Mouse (Mus musculus) neural tube, embryonic 11.5 days (tissue): ENCODE data around the gene Gcn1l1. TPM values are rescaled to one million over a fixed set of nuclear protein-coding genes. Genes with fewer than 3 reads are reported as not detected.
A peak's percentile ranks its signal among the peaks of the same experiment; 100 is the strongest.

Experiments used
- ATAC-seq: fragments of 200-750 bp; cut with Nextera tagmentation; 2 replicates; pipeline ENCODE4 v1.8.0; 2017; ENCODE audit warnings: moderate number of reproducible peaks, mild to moderate bottlenecking, moderate TSS enrichment, moderate library complexity; ENCODE audit not compliant: insufficient read depth, low FRiP score, low TSS enrichment
- DNase-seq: peaks from one replicate; pipeline ENCODE4 v3.0.0-alpha.2; 2015; ENCODE audit warnings: low spot score
- H3K27ac ChIP-seq: fragments of 300-500 bp; sonication (generic); 2 replicates; pipeline ENCODE4 v1.5.1; 2014; ENCODE audit warnings: low read depth, mild to moderate bottlenecking, low read length
- H3K27me3 ChIP-seq: fragments of 300-500 bp; sonication (generic); 2 replicates; pipeline ENCODE4 v1.6.1; 2014; ENCODE audit warnings: mild to moderate bottlenecking, low read length, mixed read lengths; ENCODE audit not compliant: control insufficient read depth, insufficient read depth
- H3K36me3 ChIP-seq: fragments of 300-500 bp; sonication (generic); 2 replicates; pipeline ENCODE4 v1.6.1; 2014; ENCODE audit warnings: mild to moderate bottlenecking, low read length, moderate library complexity, mixed read lengths; ENCODE audit not compliant: control insufficient read depth, insufficient read depth
- H3K4me1 ChIP-seq: fragments of 300-500 bp; sonication (generic); 2 replicates; pipeline ENCODE4 v1.6.1; 2014; ENCODE audit warnings: low read length, mixed read lengths; ENCODE audit not compliant: control insufficient read depth, insufficient read depth
- H3K4me2 ChIP-seq: fragments of 300-500 bp; sonication (generic); 2 replicates; pipeline ENCODE4 v1.6.1; 2014; ENCODE audit warnings: low read depth, mild to moderate bottlenecking, moderate library complexity
- H3K4me3 ChIP-seq: fragments of 300-500 bp; sonication (generic); 2 replicates; pipeline ENCODE4 v1.5.1; 2014; ENCODE audit warnings: low read depth, low read length
- H3K9ac ChIP-seq: fragments of 300-500 bp; sonication (generic); 2 replicates; pipeline ENCODE4 v1.6.1; 2014; ENCODE audit warnings: mild to moderate bottlenecking, low read length
- H3K9me3 ChIP-seq: fragments of 300-500 bp; sonication (generic); 2 replicates; pipeline ENCODE4 v1.6.1; 2016; ENCODE audit warnings: low read length; ENCODE audit not compliant: control insufficient read depth
- WGBS: fragments of 180-500 bp; shearing (Covaris S2); extraction: QIAGEN DNeasy Blood & Tissue Kit; methylation state at CpG from one replicate; pipeline ENCODE4 v1.1.7; 2014; 5-methylcytosine and 5-hydroxymethylcytosine counted together
- polyA plus RNA-seq: library from polyadenylated mRNA; unstranded; fragments of >200 nt; fragmentation: Nextera tagmentation; extraction: Ambion mirVana; gene quantifications from 2 replicates; pipeline ENCODE4 v1.2.1, GENCODE M21; 2014

Gene Gcn1l1
- polyA plus RNA-seq, 1 experiment from 2014 or later = 38.6 TPM

GRCm38 (mm10) chr5:115560336-115560905, 4.6 kb upstream of the Gcn1l1 start:
- ATAC-seq (no peak), DNase-seq (no peak)
- WGBS = 35% methylated on average over 13 of the region's 13 CpGs
- Histone ChIP-seq H3K9ac (peak overlapping the region; percentile 95), H3K4me1 (peaks cover 3% of the 10 kb centered on the region; the same call in 1 of the 2 replicates), H3K4me3 (peak overlapping the region; percentile 93), H3K4me2 (peak overlapping the region; percentile 77), H3K36me3 (peaks cover 15% of the 10 kb centered on the region), H3K27ac (no peak overlapping the region), H3K9me3 (no peaks in the 10 kb centered on the region), H3K27me3 (no peaks in the 10 kb centered on the region)

GRCm38 (mm10) chr5:115563771-115564585, 1.1 kb upstream of the Gcn1l1 start:
- Histone ChIP-seq H3K4me2 (no peak overlapping the region), H3K36me3 (peaks cover 15% of the 10 kb centered on the region), H3K4me1 (peaks cover 10% of the 10 kb centered on the region; the same call in 1 of the 2 replicates), H3K9ac (no peak overlapping the region; the same call in 1 of the 2 replicates), H3K27me3 (no peaks in the 10 kb centered on the region), H3K4me3 (no peak overlapping the region), H3K9me3 (no peaks in the 10 kb centered on the region), H3K27ac (no peak overlapping the region)
- DNase-seq = no peak
- ATAC-seq = no peak
- WGBS = 42% methylated on average over 5 of the region's 5 CpGs

- Histone ChIP-seq H3K27me3 (no peaks in the 10 kb centered on the region), H3K4me1 (peaks cover 7% of the 10 kb centered on the region; the same call in 1 of the 2 replicates), H3K4me2 (peak overlapping the region; percentile 84), H3K4me3 (peak overlapping the region; percentile 88), H3K9ac (peak overlapping the region; percentile 95), H3K27ac (peak overlapping the region; percentile 39; the same call in 1 of the 2 replicates), H3K36me3 (peaks cover 15% of the 10 kb centered on the region), H3K9me3 (no peaks in the 10 kb centered on the region)
- ATAC-seq (peak; percentile 25; the same call in 1 of the 2 replicates), DNase-seq (no peak)
- WGBS = under 1% methylated on average over 39 of the region's 46 CpGs
Observed at GRCm38 (mm10) chr5:115565403-115565802, 349 bp downstream of the Gcn1l1 start.

GRCm38 (mm10) chr5:115568681-115569080, 3.6 kb downstream of the Gcn1l1 start:
- Histone ChIP-seq H3K9me3 (no peaks in the 10 kb centered on the region), H3K9ac (no peak overlapping the region), H3K36me3 (peaks cover 4% of the 10 kb centered on the region; the same call in 1 of the 2 replicates), H3K4me3 (no peak overlapping the region), H3K4me1 (peaks cover 6% of the 10 kb centered on the region; the same call in 1 of the 2 replicates), H3K27ac (0 out of 2 replicates have a peak overlapping the region, but pooled peaks have one; percentile 0), H3K27me3 (no peaks in the 10 kb centered on the region), H3K4me2 (no peak overlapping the region)
- WGBS = 55% methylated on average over 10 of the region's 10 CpGs
- ATAC-seq (no peak), DNase-seq (no peak)

GRCm38 (mm10) chr5:115569308-115569707, 4.3 kb downstream of the Gcn1l1 start:
- 75% methylated on average over 11 of the region's 11 CpGs for WGBS
- Histone ChIP-seq H3K9ac (no peak overlapping the region), H3K4me2 (no peak overlapping the region), H3K27ac (0 out of 2 replicates have a peak overlapping the region, but pooled peaks have one; percentile 27), H3K36me3 (peaks cover 5% of the 10 kb centered on the region), H3K4me1 (peaks cover 6% of the 10 kb centered on the region; the same call in 1 of the 2 replicates), H3K4me3 (no peak overlapping the region), H3K9me3 (no peaks in the 10 kb centered on the region), H3K27me3 (no peaks in the 10 kb centered on the region)
- ATAC-seq = no peak
- no peak for DNase-seq

- Histone ChIP-seq H3K9ac (no peak overlapping the region), H3K36me3 (peaks cover 6% of the 10 kb centered on the region), H3K9me3 (no peaks in the 10 kb centered on the region), H3K27ac (0 out of 2 replicates have a peak overlapping the region, but pooled peaks have one; percentile 27), H3K4me3 (no peak overlapping the region), H3K4me1 (peaks cover 6% of the 10 kb centered on the region; the same call in 1 of the 2 replicates), H3K4me2 (no peak overlapping the region), H3K27me3 (no peaks in the 10 kb centered on the region)
- 90% methylated on average over 4 of the region's 4 CpGs for WGBS
- no peak for DNase-seq
- no peak for ATAC-seq
Observed at GRCm38 (mm10) chr5:115569721-115570120, 4.7 kb downstream of the Gcn1l1 start.

DNA sequence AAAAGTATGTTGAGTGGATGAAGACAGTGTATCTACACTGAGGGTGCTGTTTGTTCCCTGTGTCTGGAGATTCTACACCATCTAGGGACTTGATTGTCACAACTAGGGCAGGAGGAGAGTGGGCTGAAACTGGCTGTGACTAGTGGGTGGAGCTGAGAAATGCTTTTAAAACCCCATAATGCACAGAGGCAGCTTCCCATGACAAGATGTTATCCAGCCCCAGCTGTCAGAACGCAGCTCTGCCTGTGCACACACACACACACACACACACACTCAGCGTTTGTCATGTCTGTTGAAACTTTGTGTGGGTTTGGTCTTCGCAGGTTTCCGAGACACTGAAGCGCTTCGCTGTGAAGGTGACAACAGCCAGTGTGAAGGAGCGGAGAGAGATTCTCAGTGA, 6.0 kb downstream of the Gcn1l1 start:
- peaks cover 13% of the 10 kb centered on the region for H3K36me3 ChIP-seq
- DNase-seq = no peak
- no peak overlapping the region for H3K4me3 ChIP-seq

GRCm38 (mm10) chr5:115572679-115573535, 7.9 kb downstream of the Gcn1l1 start:
- no peak overlapping the region for H3K27ac ChIP-seq
- no peaks in the 10 kb centered on the region for H3K9me3 ChIP-seq
- ATAC-seq (no peak), DNase-seq (peak; percentile 20)
- no peak overlapping the region for H3K9ac ChIP-seq
- no peaks in the 10 kb centered on the region for H3K27me3 ChIP-seq
- WGBS = 64% methylated on average over 17 of the region's 17 CpGs
- no peak overlapping the region for H3K4me2 ChIP-seq
- H3K4me1 ChIP-seq = no peaks in the 10 kb centered on the region
- H3K4me3 ChIP-seq = no peak overlapping the region
- H3K36me3 ChIP-seq = peaks cover 19% of the 10 kb centered on the region

More for the DNA sequence above, 6.0 kb downstream of the Gcn1l1 start:
- no peak overlapping the region for H3K9ac ChIP-seq
- no peak overlapping the region for H3K27ac ChIP-seq
- H3K9me3 ChIP-seq = no peaks in the 10 kb centered on the region
- no peak overlapping the region for H3K4me2 ChIP-seq
- no peaks in the 10 kb centered on the region for H3K27me3 ChIP-seq
- peaks cover under 1% of the 10 kb centered on the region; the same call in 1 of the 2 replicates for H3K4me1 ChIP-seq
- 97% methylated on average over 7 of the region's 7 CpGs for WGBS
- no peak for ATAC-seq
